Mouse (Mus musculus) hematopoietic multipotent progenitor cell, adult 10-12 weeks (in vitro differentiated cells): Measurements from ENCODE around the gene Gpr89. TPM values are rescaled to one million over a fixed set of nuclear protein-coding genes. Genes with fewer than 3 reads are reported as not detected.

Experiments used
- polyA plus RNA-seq: library from polyadenylated mRNA; stranded (reverse); fragments of >175 nt; gene quantifications from 2 replicates; pipeline ENCODE4 v1.2.3, GENCODE M21; 2012; ENCODE audit warnings: low replicate concordance

Gpr89 gene
- polyA plus RNA-seq, result 1.4 and 2.8 TPM in 2 replicates

GRCm38 (mm10) chr3:96904851-96905541 lies at the start of gene Gpr89:
TSS of gene Gpr89 (minus strand) at chr3:96905346.

DNA sequence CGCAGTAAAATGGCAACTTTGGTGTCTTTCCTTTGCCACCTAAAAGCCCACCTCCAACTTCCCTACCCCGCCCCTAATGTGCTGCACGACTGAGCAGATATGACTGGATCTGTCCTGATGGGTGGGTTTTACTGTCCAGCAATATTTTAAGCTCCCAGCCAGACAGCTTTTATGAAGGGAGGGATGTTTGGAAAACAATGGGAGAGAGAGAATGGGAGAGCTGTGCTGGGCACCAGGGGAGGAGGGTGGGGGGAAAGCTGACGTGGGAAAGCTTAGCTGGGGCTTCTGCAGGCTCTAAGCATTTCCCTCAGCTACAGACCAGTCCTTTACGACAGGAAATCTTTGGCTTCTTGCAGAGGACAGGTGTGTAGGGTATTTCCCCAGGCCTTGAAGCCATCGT lies 20.8 kb upstream of the Gpr89 start, which contains the start of gene Gja8:
Gja8 (minus strand) TSS at position 101 of the 400 bp plus-strand sequence.

DNA sequence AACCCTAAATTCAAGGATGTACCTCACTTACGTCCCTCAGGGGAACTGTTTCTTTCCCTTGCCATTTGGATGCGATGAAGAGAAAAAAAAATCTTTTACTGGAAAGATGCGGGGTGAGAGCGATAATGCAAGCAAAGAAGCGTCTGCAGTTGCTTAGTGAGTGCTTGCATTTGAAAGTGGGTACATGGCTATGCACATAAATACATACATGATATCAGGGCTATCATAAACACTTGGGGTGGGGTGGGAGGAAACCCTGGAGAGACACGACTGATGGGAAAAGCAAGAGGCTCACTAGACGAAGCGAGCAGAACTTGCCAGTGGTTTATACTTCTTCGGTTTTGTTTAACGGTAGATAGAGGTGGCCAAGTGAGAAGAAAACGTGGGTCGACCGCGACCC lies 753 bp downstream of the Gpr89 start, which contains the start of gene Gja5:
Gja5 (plus strand) TSS at position 301 of the 400 bp plus-strand sequence.

GRCm38 (mm10) chr3:96828984-96829383 lies 76.2 kb downstream of the Gpr89 start, which contains the start of the genes Pdzk1 and Cd160:
TSS of gene Pdzk1 (plus strand) at chr3:96829284.
TSS of gene Cd160 (minus strand) at chr3:96829351.

Other genes starting within 250 kb of the Gpr89 start
- 0.35 and 0.87 TPM in 2 replicates for gene Ankrd35, start 235.2 kb downstream of the Gpr89 start, polyA plus RNA-seq
- gene Pias3, start 209.0 kb downstream of the Gpr89 start, polyA plus RNA-seq, result 56.0 and 58.8 TPM in 2 replicates
- gene Nudt17, start 196.8 kb downstream of the Gpr89 start, polyA plus RNA-seq, result 2.5 and 4.1 TPM in 2 replicates
- gene Polr3c, start 177.7 kb downstream of the Gpr89 start, polyA plus RNA-seq, result 6.8 and 7.4 TPM in 2 replicates
- 25.0 and 42.4 TPM in 2 replicates for gene Rnf115, start 177.7 kb downstream of the Gpr89 start, polyA plus RNA-seq
- 0.04 TPM in 1 of 2 replicates, not detected in the other for gene Pdzk1, start 76.1 kb downstream of the Gpr89 start, polyA plus RNA-seq
- 7.3 and 8.0 TPM in 2 replicates for gene Cd160, start 76.0 kb downstream of the Gpr89 start, polyA plus RNA-seq
- 0.09 TPM in 1 of 2 replicates, not detected in the other for gene Gja5, start 653 bp downstream of the Gpr89 start, polyA plus RNA-seq
- 0.02 TPM in 1 of 2 replicates, not detected in the other for gene Gja8, start 20.7 kb upstream of the Gpr89 start, polyA plus RNA-seq